Mouse (Mus musculus) liver, embryonic 14.5 days (tissue): Measurements from ENCODE around the gene Lama5.

Experiments
- CTCF ChIP-seq: IDR thresholded peaks from 2 replicates; pipeline ENCODE4 v1.5.1; 2016; ENCODE audit warnings: antibody characterized with exemption, low read depth, control low read depth
- EP300 ChIP-seq: IDR thresholded peaks from 2 replicates; pipeline ENCODE4 v1.6.1; 2016; ENCODE audit warnings: antibody characterized with exemption, low read depth

GRCm38 (mm10) chr2:180269329-180269728 lies 43.7 kb upstream of the Lama5 start:
- TF ChIP-seq EP300 = no peak
- no peak for TF ChIP-seq CTCF
